Mouse (Mus musculus): Measurements from ENCODE around the gene Got2. TPM values are rescaled to one million over a fixed set of nuclear protein-coding genes. Genes with fewer than 3 reads are reported as not detected.

The Got2 gene
- polyA plus RNA-seq, 1 experiment from 2014 or later, result 228 TPM

DNA sequence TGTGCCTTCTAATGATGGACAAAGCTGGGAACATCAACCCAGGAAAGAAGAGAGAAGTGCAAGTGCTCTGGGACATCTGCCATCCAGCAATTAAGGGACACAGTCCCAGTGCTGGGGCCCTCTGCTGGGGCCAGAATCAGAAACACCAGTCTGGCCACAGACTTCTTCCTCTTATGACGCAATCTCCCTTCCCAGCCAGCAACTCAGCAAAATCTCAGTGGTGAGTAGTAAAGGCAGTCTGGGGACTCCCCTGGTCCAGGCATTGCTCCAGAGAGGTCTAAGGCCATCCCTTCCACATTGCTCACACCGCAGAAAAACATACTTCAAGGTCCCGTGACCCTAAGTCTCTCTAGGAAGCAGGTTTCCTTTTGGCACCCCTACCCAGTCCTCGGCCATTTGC is 36.1 kb downstream of the Got2 start:
- peak overlapping the region; percentile 85 for H3K4me2 ChIP-seq (ENCODE audit: low read length)
- H3K27ac ChIP-seq (ENCODE audit: low read length), result no peak overlapping the region
- no peaks in the 10 kb centered on the region for H3K9me3 ChIP-seq (replicated peaks; ENCODE audit: control insufficient read depth, low read length, poor library complexity, severe bottlenecking)
- WGBS, result 76% methylated on average over 4 of the region's 4 CpGs
- peaks cover 11% of the 10 kb centered on the region for H3K4me1 ChIP-seq (ENCODE audit: control insufficient read depth, insufficient read depth, low read length)
- ATAC-seq, result no peak
- H3K36me3 ChIP-seq (ENCODE audit: control insufficient read depth, insufficient read depth, low read length), result no peaks in the 10 kb centered on the region
- H3K4me3 ChIP-seq (ENCODE audit: low read depth, low read length), result peak overlapping the region; percentile 53
- peak overlapping the region; percentile 70 for H3K9ac ChIP-seq (ENCODE audit: low read depth, low read length)
- H3K27me3 ChIP-seq (ENCODE audit: control insufficient read depth, insufficient read depth, low read depth, low read length), result no peaks in the 10 kb centered on the region

DNA sequence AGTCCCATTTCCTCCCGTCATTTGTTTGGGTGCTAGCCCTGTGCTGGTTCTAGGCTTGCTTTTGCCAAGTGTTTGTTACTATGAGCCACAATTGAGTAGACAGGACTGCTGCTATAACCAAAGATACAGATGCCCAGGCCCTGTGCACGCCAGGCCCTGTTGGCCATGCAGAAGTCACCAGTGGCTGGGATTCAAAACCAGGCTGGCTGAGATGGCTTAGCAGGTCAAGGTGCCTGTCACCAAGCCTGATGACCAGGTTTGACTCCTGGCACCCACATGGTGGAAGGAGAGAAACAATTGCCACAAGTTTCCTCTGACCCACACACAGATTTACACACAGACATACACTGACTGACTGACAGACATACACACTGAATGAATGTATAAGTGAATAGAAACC is 38.0 kb downstream of the Got2 start:
- H3K27me3 ChIP-seq (ENCODE audit: control insufficient read depth, insufficient read depth, low read depth, low read length), result no peaks in the 10 kb centered on the region
- no peak overlapping the region for H3K27ac ChIP-seq (ENCODE audit: low read length)
- 0 out of 2 replicates have a peak, but pooled peaks cover under 1% of the 10 kb centered on the region for H3K36me3 ChIP-seq (ENCODE audit: control insufficient read depth, insufficient read depth, low read length)
- no peak overlapping the region for H3K4me2 ChIP-seq (ENCODE audit: low read length)
- no peak overlapping the region for H3K9ac ChIP-seq (ENCODE audit: low read depth, low read length)
- no peak overlapping the region for H3K4me3 ChIP-seq (ENCODE audit: low read depth, low read length)
- H3K9me3 ChIP-seq (replicated peaks; ENCODE audit: control insufficient read depth, low read length, poor library complexity, severe bottlenecking), result no peaks in the 10 kb centered on the region
- peaks cover 11% of the 10 kb centered on the region for H3K4me1 ChIP-seq (ENCODE audit: control insufficient read depth, insufficient read depth, low read length)
- no peak for ATAC-seq
- 97% methylated on average over 2 of the region's 2 CpGs for WGBS

DNA sequence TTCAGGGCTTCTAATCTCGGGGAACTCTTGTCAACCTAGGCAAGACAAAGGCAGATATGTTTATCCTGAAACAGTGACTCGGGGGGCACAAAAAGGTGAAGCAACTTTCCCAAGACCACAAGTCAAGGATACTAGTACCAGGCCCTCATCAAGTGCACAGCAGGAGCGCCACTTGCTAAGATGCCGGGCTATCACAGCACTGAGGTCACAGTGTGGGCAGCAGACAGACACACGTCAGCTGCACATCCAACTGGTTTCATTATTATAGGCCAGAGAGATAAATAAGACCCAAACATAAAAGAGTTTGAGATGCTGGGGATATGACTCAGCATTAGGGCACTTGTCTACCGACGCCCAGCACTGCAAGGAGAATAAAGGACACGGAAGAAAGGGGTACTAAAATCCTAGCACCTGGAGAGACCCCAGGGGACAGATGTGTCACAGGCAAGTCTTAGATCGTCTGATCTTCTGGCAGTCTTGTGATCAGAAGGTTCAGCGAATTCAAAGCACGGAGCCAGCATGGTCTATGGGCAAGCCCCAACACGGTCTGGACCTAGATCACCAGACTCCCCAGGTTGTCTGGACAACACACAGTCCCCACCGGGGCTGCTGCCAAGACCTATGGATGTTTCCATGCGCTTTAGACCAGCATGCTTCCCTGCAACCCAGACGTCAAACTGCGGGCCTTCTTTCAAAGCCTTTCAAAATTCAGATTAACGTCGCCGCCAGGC is 39.4 kb downstream of the Got2 start:
- no peak overlapping the region for H3K4me3 ChIP-seq (ENCODE audit: low read depth, low read length)
- peaks cover 10% of the 10 kb centered on the region; the same call in 1 of the 2 replicates for H3K36me3 ChIP-seq (ENCODE audit: control insufficient read depth, insufficient read depth, low read length)
- no peaks in the 10 kb centered on the region for H3K27me3 ChIP-seq (ENCODE audit: control insufficient read depth, insufficient read depth, low read depth, low read length)
- H3K9me3 ChIP-seq (replicated peaks; ENCODE audit: control insufficient read depth, low read length, poor library complexity, severe bottlenecking), result no peaks in the 10 kb centered on the region
- H3K9ac ChIP-seq (ENCODE audit: low read depth, low read length), result no peak overlapping the region
- no peak overlapping the region for H3K4me2 ChIP-seq (ENCODE audit: low read length)
- peaks cover 11% of the 10 kb centered on the region for H3K4me1 ChIP-seq (ENCODE audit: control insufficient read depth, insufficient read depth, low read length)
- 93% methylated on average over 19 of the region's 19 CpGs for WGBS
- ATAC-seq, result no peak
- H3K27ac ChIP-seq (ENCODE audit: low read length), result no peak overlapping the region

DNA sequence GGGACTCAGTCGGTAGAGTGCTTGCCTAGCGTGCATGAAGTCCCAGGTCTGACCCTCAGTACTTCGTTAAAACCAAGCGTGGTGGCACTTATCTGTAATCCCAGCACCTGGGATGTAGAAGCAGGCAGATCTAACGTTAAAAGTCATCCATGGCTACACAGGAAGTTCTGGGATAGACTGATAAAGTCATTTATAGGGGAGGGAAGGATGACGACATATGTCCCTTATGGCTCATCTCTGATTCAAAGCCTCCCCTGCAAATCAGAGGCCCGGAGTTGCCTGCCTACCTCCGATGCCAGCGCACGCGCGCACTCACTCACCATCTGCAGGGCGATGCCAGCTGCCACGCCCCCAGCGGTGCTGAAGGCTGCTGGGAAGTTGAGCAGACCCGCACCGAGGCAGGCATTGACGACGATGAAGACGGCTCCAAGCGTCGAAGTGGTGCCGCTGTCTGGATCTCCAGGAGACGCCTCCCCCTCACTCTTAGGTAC is 40.2 kb downstream of the Got2 start:
- Histone ChIP-seq H3K36me3 (ENCODE audit: control insufficient read depth, insufficient read depth, low read length) (peaks cover 13% of the 10 kb centered on the region; the same call in 1 of the 2 replicates), H3K27ac (ENCODE audit: low read length) (no peak overlapping the region), H3K4me1 (ENCODE audit: control insufficient read depth, insufficient read depth, low read length) (peaks cover 9% of the 10 kb centered on the region), H3K27me3 (ENCODE audit: control insufficient read depth, insufficient read depth, low read depth, low read length) (no peaks in the 10 kb centered on the region), H3K9ac (ENCODE audit: low read depth, low read length) (no peak overlapping the region), H3K4me3 (ENCODE audit: low read depth, low read length) (no peak overlapping the region), H3K4me2 (ENCODE audit: low read length) (no peak overlapping the region), H3K9me3 (replicated peaks; ENCODE audit: control insufficient read depth, low read length, poor library complexity, severe bottlenecking) (no peaks in the 10 kb centered on the region)
- WGBS, result 86% methylated on average over 24 of the region's 24 CpGs
- ATAC-seq, result no peak

DNA sequence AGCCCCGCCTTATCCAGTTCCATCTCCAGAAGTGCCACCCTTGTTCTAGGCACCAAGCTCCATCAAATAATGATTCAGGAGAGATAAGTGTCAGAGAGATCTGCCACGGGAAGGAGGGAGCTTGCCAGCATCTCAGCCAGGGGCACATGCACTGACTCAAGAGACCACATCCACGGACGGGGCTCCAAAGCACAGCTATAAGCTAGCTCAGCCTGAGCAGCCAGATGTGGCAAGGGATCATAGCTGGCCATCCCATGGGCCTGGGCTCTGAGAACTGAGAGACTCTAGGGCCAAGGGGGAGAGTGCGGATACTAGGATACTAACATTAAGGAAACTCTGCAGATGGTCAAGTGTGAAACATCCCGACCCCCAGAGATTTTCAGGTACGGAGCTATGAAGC is 43.3 kb downstream of the Got2 start:
- H3K4me2 ChIP-seq (ENCODE audit: low read length), result no peak overlapping the region
- ATAC-seq, result no peak
- H3K27ac ChIP-seq (ENCODE audit: low read length), result no peak overlapping the region
- H3K9me3 ChIP-seq (replicated peaks; ENCODE audit: control insufficient read depth, low read length, poor library complexity, severe bottlenecking), result no peaks in the 10 kb centered on the region
- H3K9ac ChIP-seq (ENCODE audit: low read depth, low read length), result no peak overlapping the region
- H3K36me3 ChIP-seq (ENCODE audit: control insufficient read depth, insufficient read depth, low read length), result peaks cover 14% of the 10 kb centered on the region; the same call in 1 of the 2 replicates
- no peaks in the 10 kb centered on the region for H3K4me1 ChIP-seq (ENCODE audit: control insufficient read depth, insufficient read depth, low read length)
- 92% methylated on average over 7 of the region's 7 CpGs for WGBS
- no peaks in the 10 kb centered on the region for H3K27me3 ChIP-seq (ENCODE audit: control insufficient read depth, insufficient read depth, low read depth, low read length)
- H3K4me3 ChIP-seq (ENCODE audit: low read depth, low read length), result no peak overlapping the region

DNA sequence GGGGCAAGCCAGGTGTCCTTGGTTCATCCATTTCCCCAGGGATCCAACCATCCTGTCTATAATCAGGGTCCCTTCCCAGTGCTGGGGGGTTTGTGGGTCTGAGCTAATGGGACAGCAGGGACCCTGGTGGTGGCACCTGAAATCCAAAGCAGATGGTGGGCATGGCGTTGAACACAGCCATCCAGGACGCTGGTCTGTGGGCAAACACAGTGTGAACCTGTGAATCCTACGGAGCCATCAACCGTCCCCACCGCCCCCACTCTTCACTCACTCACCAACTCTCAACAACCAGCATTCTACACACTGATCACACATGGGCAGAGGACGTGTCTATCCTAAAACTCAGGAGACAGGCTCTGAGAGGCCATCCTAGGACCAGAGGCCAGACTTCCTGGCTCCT is 44.4 kb downstream of the Got2 start:
- Histone ChIP-seq H3K9me3 (replicated peaks; ENCODE audit: control insufficient read depth, low read length, poor library complexity, severe bottlenecking) (no peaks in the 10 kb centered on the region), H3K9ac (ENCODE audit: low read depth, low read length) (no peak overlapping the region), H3K27ac (ENCODE audit: low read length) (no peak overlapping the region), H3K36me3 (ENCODE audit: control insufficient read depth, insufficient read depth, low read length) (peaks cover 14% of the 10 kb centered on the region; the same call in 1 of the 2 replicates), H3K4me3 (ENCODE audit: low read depth, low read length) (no peak overlapping the region), H3K27me3 (ENCODE audit: control insufficient read depth, insufficient read depth, low read depth, low read length) (no peaks in the 10 kb centered on the region), H3K4me1 (ENCODE audit: control insufficient read depth, insufficient read depth, low read length) (no peaks in the 10 kb centered on the region), H3K4me2 (ENCODE audit: low read length) (no peak overlapping the region)
- 94% methylated on average over 6 of the region's 6 CpGs for WGBS
- no peak for ATAC-seq

DNA sequence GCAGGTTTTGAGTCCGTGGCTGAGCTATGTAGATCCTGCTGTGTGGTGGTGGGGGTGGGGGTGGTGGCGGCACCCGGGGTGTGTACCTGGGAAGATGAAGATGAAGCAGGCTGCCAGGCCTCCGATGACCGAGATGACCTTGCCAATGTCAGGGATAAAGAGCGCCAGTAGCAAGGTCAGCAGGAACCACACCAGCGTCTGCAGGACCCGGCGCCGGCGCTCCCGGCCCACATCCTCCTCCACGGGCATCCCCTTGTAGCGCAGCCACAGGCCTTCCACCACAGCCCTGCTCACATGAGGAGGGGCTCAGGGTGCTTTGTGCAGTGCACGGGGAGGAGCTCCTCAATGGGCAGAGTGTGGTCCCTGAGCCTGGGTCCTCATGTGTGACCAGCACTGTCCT is 46.9 kb downstream of the Got2 start:
- Histone ChIP-seq H3K27me3 (ENCODE audit: control insufficient read depth, insufficient read depth, low read depth, low read length) (no peaks in the 10 kb centered on the region), H3K36me3 (ENCODE audit: control insufficient read depth, insufficient read depth, low read length) (peaks cover 22% of the 10 kb centered on the region), H3K9me3 (replicated peaks; ENCODE audit: control insufficient read depth, low read length, poor library complexity, severe bottlenecking) (no peaks in the 10 kb centered on the region), H3K4me2 (ENCODE audit: low read length) (no peak overlapping the region), H3K4me1 (ENCODE audit: control insufficient read depth, insufficient read depth, low read length) (no peaks in the 10 kb centered on the region), H3K4me3 (ENCODE audit: low read depth, low read length) (no peak overlapping the region), H3K27ac (ENCODE audit: low read length) (no peak overlapping the region), H3K9ac (ENCODE audit: low read depth, low read length) (no peak overlapping the region)
- WGBS, result 91% methylated on average over 15 of the region's 15 CpGs
- ATAC-seq, result no peak

DNA sequence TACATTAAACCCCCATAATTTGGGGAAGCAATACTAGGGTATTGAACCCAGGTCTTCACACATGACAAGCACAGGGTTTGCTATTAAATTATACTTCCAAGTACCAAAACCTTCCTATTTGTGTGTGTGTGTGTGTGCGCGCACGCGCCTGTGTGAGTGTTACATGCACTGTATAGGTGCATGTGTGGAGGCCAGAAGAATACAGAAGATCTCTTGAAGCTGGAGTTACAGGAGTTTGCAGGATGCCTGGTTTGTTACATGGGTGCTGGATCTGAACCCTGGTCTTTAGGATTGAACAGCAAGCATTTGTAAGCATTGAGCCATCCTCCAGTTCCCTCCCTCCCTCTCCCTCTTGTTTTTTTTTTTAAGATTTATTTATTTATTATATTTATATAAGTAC is 49.1 kb downstream of the Got2 start:
- H3K9ac ChIP-seq (ENCODE audit: low read depth, low read length), result no peak overlapping the region
- no peak overlapping the region for H3K4me3 ChIP-seq (ENCODE audit: low read depth, low read length)
- ATAC-seq, result no peak
- no peaks in the 10 kb centered on the region for H3K4me1 ChIP-seq (ENCODE audit: control insufficient read depth, insufficient read depth, low read length)
- no peak overlapping the region for H3K4me2 ChIP-seq (ENCODE audit: low read length)
- no peak overlapping the region for H3K27ac ChIP-seq (ENCODE audit: low read length)
- no peaks in the 10 kb centered on the region for H3K9me3 ChIP-seq (replicated peaks; ENCODE audit: control insufficient read depth, low read length, poor library complexity, severe bottlenecking)
- peaks cover 15% of the 10 kb centered on the region for H3K36me3 ChIP-seq (ENCODE audit: control insufficient read depth, insufficient read depth, low read length)
- 97% methylated on average over 4 of the region's 4 CpGs for WGBS
- no peaks in the 10 kb centered on the region for H3K27me3 ChIP-seq (ENCODE audit: control insufficient read depth, insufficient read depth, low read depth, low read length)

DNA sequence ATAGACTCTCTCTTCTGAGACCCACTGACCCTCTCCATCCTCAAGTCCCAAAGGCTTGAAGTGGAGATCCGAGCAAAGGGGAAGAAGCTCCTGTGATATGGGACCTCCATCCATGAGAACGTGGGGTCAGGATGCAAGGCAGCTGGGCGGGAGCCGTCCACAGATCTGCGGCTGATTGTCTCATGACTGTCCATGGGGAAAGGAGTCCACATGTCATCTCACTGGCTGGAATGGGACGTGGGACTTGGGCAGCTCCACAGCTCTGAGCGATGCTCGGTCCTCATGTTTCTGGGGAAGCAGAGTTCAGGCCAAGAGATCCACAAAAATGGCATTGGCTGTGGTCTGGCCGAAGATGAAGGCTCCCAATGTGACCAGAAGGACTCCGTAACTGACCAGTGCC is 51.1 kb downstream of the Got2 start:
- Histone ChIP-seq H3K4me2 (ENCODE audit: low read length) (no peak overlapping the region), H3K9me3 (replicated peaks; ENCODE audit: control insufficient read depth, low read length, poor library complexity, severe bottlenecking) (no peaks in the 10 kb centered on the region), H3K27me3 (ENCODE audit: control insufficient read depth, insufficient read depth, low read depth, low read length) (no peaks in the 10 kb centered on the region), H3K4me1 (ENCODE audit: control insufficient read depth, insufficient read depth, low read length) (peaks cover 6% of the 10 kb centered on the region), H3K9ac (ENCODE audit: low read depth, low read length) (no peak overlapping the region), H3K36me3 (ENCODE audit: control insufficient read depth, insufficient read depth, low read length) (peaks cover 8% of the 10 kb centered on the region), H3K27ac (ENCODE audit: low read length) (no peak overlapping the region), H3K4me3 (ENCODE audit: low read depth, low read length) (no peak overlapping the region)
- WGBS, result 94% methylated on average over 10 of the region's 10 CpGs
- no peak for ATAC-seq
